Mouse (Mus musculus) c-Kit-positive CD71-positive TER-119-negative erythroid progenitor cells, embryonic 14.5 days (primary cell): ENCODE results near the gene Tmem175.
"Not testable (repeated sequence)": the region's sequence is repeated elsewhere in the genome, so short reads cannot be mapped to it uniquely, and the experiment has no call there.

Experiments
- DNase-seq: peaks from one replicate; pipeline ENCODE4 v3.0.0-alpha.2; 2013; ENCODE audit warnings: low read depth

Gene Tmem175

GRCm38 (mm10) chr5:108629634-108630483, at the start of gene Tmem175, which contains the start of gene Gak:
Gene Tmem175, plus strand, starts transcription at chr5:108629770.
Gene Gak, minus strand, starts transcription at chr5:108629755.
- DNase-seq, result peak; percentile 88

- DNase-seq, result no peak
Observed at GRCm38 (mm10) chr5:108581361-108581891, 48.1 kb upstream of the Tmem175 start.

GRCm38 (mm10) chr5:108599923-108600322, 29.6 kb upstream of the Tmem175 start:
- no peak for DNase-seq

GRCm38 (mm10) chr5:108602537-108602936, 27.0 kb upstream of the Tmem175 start:
- no peak for DNase-seq

GRCm38 (mm10) chr5:108610426-108610825, 19.1 kb upstream of the Tmem175 start:
- no peak for DNase-seq

- DNase-seq, result no peak
Observed at GRCm38 (mm10) chr5:108621870-108622269, 7.7 kb upstream of the Tmem175 start.

- DNase-seq, result no peak
Observed at GRCm38 (mm10) chr5:108626050-108626660, 3.4 kb upstream of the Tmem175 start.

- no peak for DNase-seq
Observed at GRCm38 (mm10) chr5:108628891-108629633, 508 bp upstream of the Tmem175 start.

GRCm38 (mm10) chr5:108633676-108634075, 4.1 kb downstream of the Tmem175 start:
- DNase-seq, result no peak

- DNase-seq, result not testable (repeated sequence)
Observed at GRCm38 (mm10) chr5:108634088-108634487, 4.5 kb downstream of the Tmem175 start.

GRCm38 (mm10) chr5:108636172-108636571, 6.6 kb downstream of the Tmem175 start:
- no peak for DNase-seq

- DNase-seq, result no peak
Observed at GRCm38 (mm10) chr5:108643674-108644073, 14.1 kb downstream of the Tmem175 start.

GRCm38 (mm10) chr5:108645651-108646342, 16.2 kb downstream of the Tmem175 start:
- no peak for DNase-seq

- DNase-seq, result no peak
Observed at GRCm38 (mm10) chr5:108646343-108646660, 16.7 kb downstream of the Tmem175 start.

GRCm38 (mm10) chr5:108647311-108647710, 17.7 kb downstream of the Tmem175 start:
- no peak for DNase-seq

GRCm38 (mm10) chr5:108647820-108648465, 18.4 kb downstream of the Tmem175 start:
- no peak for DNase-seq

GRCm38 (mm10) chr5:108648937-108649576, 19.5 kb downstream of the Tmem175 start:
- DNase-seq, result no peak

- no peak for DNase-seq
Observed at GRCm38 (mm10) chr5:108650341-108650740, 20.8 kb downstream of the Tmem175 start.

GRCm38 (mm10) chr5:108651136-108651720, 21.7 kb downstream of the Tmem175 start:
- DNase-seq, result no peak

GRCm38 (mm10) chr5:108651823-108652222, 22.3 kb downstream of the Tmem175 start:
- DNase-seq, result no peak
